Mouse (Mus musculus): Measurements from ENCODE around the gene Olfr571. TPM values are rescaled to one million over a fixed set of nuclear protein-coding genes. Genes with fewer than 3 reads are reported as not detected.

Olfr571 gene
- polyA plus RNA-seq, 1 experiment from 2014 or later = not detected

GRCm38 (mm10) chr7:102890782-102891181 lies 26.6 kb downstream of the Olfr571 start, which contains the start of gene Olfr569:
TSS of gene Olfr569 (minus strand) at chr7:102890882.
- DNase-seq (ENCODE audit: extremely low spot score, low spot score) = no peak
- H3K27ac ChIP-seq = no peak within 1 kb of the TSS
- H3K9me3 ChIP-seq = no peaks in the 10 kb centered on the region
- H3K4me3 ChIP-seq = no peak within 1 kb of the TSS
- no peaks in the 10 kb centered on the region for H3K36me3 ChIP-seq (replicated peaks)
- WGBS = 74% methylated on average over 3 of the region's 3 CpGs
- no peaks in the 10 kb centered on the region for H3K4me1 ChIP-seq
- H3K27me3 ChIP-seq (ENCODE audit: poor library complexity, severe bottlenecking) = no peaks in the 10 kb centered on the region

GRCm38 (mm10) chr7:102876822-102877221 lies 40.5 kb downstream of the Olfr571 start, which contains the start of gene Olfr568:
TSS of gene Olfr568 (plus strand) at chr7:102877122.
- no peaks in the 10 kb centered on the region for H3K27me3 ChIP-seq (ENCODE audit: poor library complexity, severe bottlenecking)
- H3K9me3 ChIP-seq = no peaks in the 10 kb centered on the region
- H3K4me1 ChIP-seq = no peaks in the 10 kb centered on the region
- H3K27ac ChIP-seq = no peak within 1 kb of the TSS
- no peak for DNase-seq (ENCODE audit: extremely low spot score, low spot score)
- no peak within 1 kb of the TSS for H3K4me3 ChIP-seq
- no peaks in the 10 kb centered on the region for H3K36me3 ChIP-seq (replicated peaks)

- H3K9me3 ChIP-seq = no peaks in the 10 kb centered on the region
- no peaks in the 10 kb centered on the region for H3K4me1 ChIP-seq
- H3K27ac ChIP-seq = no peak within 1 kb of the TSS
- H3K27me3 ChIP-seq (ENCODE audit: poor library complexity, severe bottlenecking) = no peaks in the 10 kb centered on the region
- 93% methylated on average over 1 of the region's 1 CpGs for WGBS
- no peak for DNase-seq (ENCODE audit: extremely low spot score, low spot score)
- no peaks in the 10 kb centered on the region for H3K36me3 ChIP-seq (replicated peaks)
- H3K4me3 ChIP-seq = no peak within 1 kb of the TSS
Measured at GRCm38 (mm10) chr7:102858665-102859064, 58.7 kb downstream of the Olfr571 start, which contains the start of gene Olfr566. TSS of gene Olfr566 (minus strand) at chr7:102858765.

- H3K27ac ChIP-seq = no peak overlapping the region
- no peaks in the 10 kb centered on the region for H3K9me3 ChIP-seq
- no peak for DNase-seq (ENCODE audit: extremely low spot score, low spot score)
- no peaks in the 10 kb centered on the region for H3K27me3 ChIP-seq (ENCODE audit: poor library complexity, severe bottlenecking)
- no peaks in the 10 kb centered on the region for H3K4me1 ChIP-seq
- no peak overlapping the region for H3K4me3 ChIP-seq
- no peaks in the 10 kb centered on the region for H3K36me3 ChIP-seq (replicated peaks)
Measured at GRCm38 (mm10) chr7:102855807-102856206, 61.5 kb downstream of the Olfr571 start.

Other genes with a start within 250 kb of the Olfr571 start
- gene Trim68, start 230.2 kb downstream of the Olfr571 start, polyA plus RNA-seq (2016; fragmentation: Nextera tagmentation; extraction: Ambion mirVana) = 9.3 and 10.9 TPM in 2 replicates
- gene Olfr557, start 221.6 kb downstream of the Olfr571 start, polyA plus RNA-seq (2016; fragmentation: Nextera tagmentation; extraction: Ambion mirVana) = not detected in 2 replicates
- not detected in 2 replicates for gene Olfr558, start 215.3 kb downstream of the Olfr571 start, polyA plus RNA-seq (2016; fragmentation: Nextera tagmentation; extraction: Ambion mirVana)
- gene Olfr33, start 198.5 kb downstream of the Olfr571 start, polyA plus RNA-seq (2016; fragmentation: Nextera tagmentation; extraction: Ambion mirVana) = not detected in 2 replicates
- gene Olfr559, start 190.0 kb downstream of the Olfr571 start, polyA plus RNA-seq (2016; fragmentation: Nextera tagmentation; extraction: Ambion mirVana) = not detected in 2 replicates
- gene Olfr560, start 158.2 kb downstream of the Olfr571 start, polyA plus RNA-seq (2016; fragmentation: Nextera tagmentation; extraction: Ambion mirVana) = not detected in 2 replicates
- not detected in 2 replicates for gene Olfr78, start 158.1 kb downstream of the Olfr571 start, polyA plus RNA-seq (2016; fragmentation: Nextera tagmentation; extraction: Ambion mirVana)
- gene Olfr561, start 146.3 kb downstream of the Olfr571 start, polyA plus RNA-seq (2016; fragmentation: Nextera tagmentation; extraction: Ambion mirVana) = not detected in 2 replicates
- gene Olfr564, start 114.1 kb downstream of the Olfr571 start, polyA plus RNA-seq (2016; fragmentation: Nextera tagmentation; extraction: Ambion mirVana) = not detected in 2 replicates
- not detected in 2 replicates for gene Olfr566, start 58.8 kb downstream of the Olfr571 start, polyA plus RNA-seq (2016; fragmentation: Nextera tagmentation; extraction: Ambion mirVana)
- not detected in 2 replicates for gene Olfr568, start 40.4 kb downstream of the Olfr571 start, polyA plus RNA-seq (2016; fragmentation: Nextera tagmentation; extraction: Ambion mirVana)
- gene Olfr569, start 26.7 kb downstream of the Olfr571 start, polyA plus RNA-seq (2016; fragmentation: Nextera tagmentation; extraction: Ambion mirVana) = not detected in 2 replicates
- gene Olfr570, start 23.0 kb downstream of the Olfr571 start, polyA plus RNA-seq (2016; fragmentation: Nextera tagmentation; extraction: Ambion mirVana) = not detected in 2 replicates
- not detected in 2 replicates for gene Olfr572, start 6.9 kb upstream of the Olfr571 start, polyA plus RNA-seq (2016; fragmentation: Nextera tagmentation; extraction: Ambion mirVana)
- gene Olfr573-ps1, start 25.0 kb upstream of the Olfr571 start, polyA plus RNA-seq (2016; fragmentation: Nextera tagmentation; extraction: Ambion mirVana) = not detected in 2 replicates
- not detected in 2 replicates for gene Olfr574, start 30.9 kb upstream of the Olfr571 start, polyA plus RNA-seq (2016; fragmentation: Nextera tagmentation; extraction: Ambion mirVana)
- not detected in 2 replicates for gene Olfr575, start 41.2 kb upstream of the Olfr571 start, polyA plus RNA-seq (2016; fragmentation: Nextera tagmentation; extraction: Ambion mirVana)
- gene Olfr576, start 45.1 kb upstream of the Olfr571 start, polyA plus RNA-seq (2016; fragmentation: Nextera tagmentation; extraction: Ambion mirVana) = not detected in 2 replicates
- not detected in 2 replicates for gene Olfr577, start 58.4 kb upstream of the Olfr571 start, polyA plus RNA-seq (2016; fragmentation: Nextera tagmentation; extraction: Ambion mirVana)
- gene Olfr578, start 71.8 kb upstream of the Olfr571 start, polyA plus RNA-seq (2016; fragmentation: Nextera tagmentation; extraction: Ambion mirVana) = not detected in 2 replicates
- not detected in 2 replicates for gene Olfr582, start 120.5 kb upstream of the Olfr571 start, polyA plus RNA-seq (2016; fragmentation: Nextera tagmentation; extraction: Ambion mirVana)
- gene Olfr583, start 133.8 kb upstream of the Olfr571 start, polyA plus RNA-seq (2016; fragmentation: Nextera tagmentation; extraction: Ambion mirVana) = not detected in 2 replicates
- not detected in 2 replicates for gene Olfr584, start 164.3 kb upstream of the Olfr571 start, polyA plus RNA-seq (2016; fragmentation: Nextera tagmentation; extraction: Ambion mirVana)
- gene Olfr585, start 180.2 kb upstream of the Olfr571 start, polyA plus RNA-seq (2016; fragmentation: Nextera tagmentation; extraction: Ambion mirVana) = not detected in 2 replicates
- not detected in 2 replicates for gene Olfr586, start 208.1 kb upstream of the Olfr571 start, polyA plus RNA-seq (2016; fragmentation: Nextera tagmentation; extraction: Ambion mirVana)
- not detected in 2 replicates for gene Olfr588-ps1, start 223.3 kb upstream of the Olfr571 start, polyA plus RNA-seq (2016; fragmentation: Nextera tagmentation; extraction: Ambion mirVana)
- gene Olfr589, start 238.8 kb upstream of the Olfr571 start, polyA plus RNA-seq (2016; fragmentation: Nextera tagmentation; extraction: Ambion mirVana) = not detected in 2 replicates